Comparison of ENCODE assay signal across 10 mouse cellular contexts in genomic region chr7:37290018-37290417, GRCm38 (mm10).
DNase-seq lines count a peak whose midpoint lies in the region; ATAC-seq and TF ChIP-seq lines count a peak whose summit lies in the region.
"Had no signal": no experiment of that assay in that cellular context is flagged by ENCODE, and none has a peak within 500 bp of the region (broad histone marks: within the 10 kb centered on the region; RNA-seq: fewer than 3 reads in every experiment).

No protein-coding gene starts in this region.

- no peaks in the 10 kb centered on the region for H3K27me3 ChIP-seq in embryonic facial prominence, embryonic 14.5 days (replicated peaks; ENCODE audit: control insufficient read depth, insufficient read depth, low read length)
- H3K27me3 ChIP-seq in hindbrain, embryonic 10.5 days (ENCODE audit: insufficient read depth, poor library complexity, severe bottlenecking): peaks cover 7% of the 10 kb centered on the region; the same call in 1 of the 2 replicates
- H3K27me3 ChIP-seq in liver, postnatal 0 days (ENCODE audit: insufficient read depth, low read length): no peaks in the 10 kb centered on the region

- H3K4me1 ChIP-seq in embryonic facial prominence, embryonic 14.5 days (ENCODE audit: control insufficient read depth, insufficient read depth, low read length): peaks cover 26% of the 10 kb centered on the region
- peaks cover 22% of the 10 kb centered on the region for H3K4me1 ChIP-seq in hindbrain, embryonic 10.5 days (replicated peaks)
- no peaks in the 10 kb centered on the region for H3K4me1 ChIP-seq in liver, postnatal 0 days (ENCODE audit: insufficient read depth)

- H3K27ac ChIP-seq in embryonic facial prominence, embryonic 14.5 days (replicated peaks; ENCODE audit: low read depth, low read length): no peak overlapping the region
- H3K27ac ChIP-seq in hindbrain, embryonic 10.5 days: peak overlapping the region; percentile 69; the same call in 1 of the 2 replicates
- no peak overlapping the region for H3K27ac ChIP-seq in liver, postnatal 0 days (ENCODE audit: low read depth)
- H3K27ac ChIP-seq: liver, embryonic 14.5 days had no signal

- no peak for TF ChIP-seq CTCF in liver, postnatal 0 days (IDR thresholded peaks at IDR 0.05; ENCODE audit: low read depth)

- TF ChIP-seq EP300 in liver, postnatal 0 days (IDR thresholded peaks at IDR 0.05; ENCODE audit: low read depth): no peak

- peak; percentile 35 for DNase-seq in embryo, embryonic 10.5 days (ENCODE audit: low spot score)
- no peak for DNase-seq in embryo, embryonic 10 days (ENCODE audit: low spot score)
- DNase-seq in embryonic facial prominence, embryonic 14.5 days (ENCODE audit: low spot score): peak; percentile 77
- DNase-seq in hindbrain, embryonic 10.5 days (ENCODE audit: low spot score): no peak
- peak; percentile 27 for DNase-seq in mesoderm, embryonic 11.5 days (ENCODE audit: low read depth, low spot score)
- DNase-seq in liver, postnatal 0 days: no peak
- no peak for DNase-seq in ovary, postnatal 10 days (ENCODE audit: low spot score)
- DNase-seq: right cerebral cortex, postnatal 4 days had no signal

- H3K4me2 ChIP-seq in embryonic facial prominence, embryonic 14.5 days (ENCODE audit: low read depth, low read length): no peak overlapping the region; the same call in 1 of the 2 replicates
- H3K4me2 ChIP-seq in liver, postnatal 0 days (ENCODE audit: low read depth, low read length): no peak overlapping the region

- H3K4me3 ChIP-seq in embryonic facial prominence, embryonic 14.5 days (ENCODE audit: low read depth, low read length): no peak overlapping the region
- H3K4me3 ChIP-seq in hindbrain, embryonic 10.5 days: peak overlapping the region; percentile 36
- no peak overlapping the region for H3K4me3 ChIP-seq in liver, postnatal 0 days (ENCODE audit: low read depth, low read length)

- ATAC-seq in embryonic facial prominence, embryonic 14.5 days (ENCODE audit: low read depth): peak; percentile 77
- ATAC-seq in granulocyte monocyte progenitor cell, adult 5-6 weeks (replicated peaks; ENCODE audit: poor library complexity, severe bottlenecking): no peak
- ATAC-seq in liver, postnatal 0 days: no peak

- no peaks in the 10 kb centered on the region for H3K9me3 ChIP-seq in embryonic facial prominence, embryonic 14.5 days (ENCODE audit: control insufficient read depth, low read length)
- H3K9me3 ChIP-seq in hindbrain, embryonic 10.5 days: no peaks in the 10 kb centered on the region
- H3K9me3 ChIP-seq in liver, postnatal 0 days (ENCODE audit: low read length): no peaks in the 10 kb centered on the region

- WGBS in embryonic facial prominence, embryonic 14.5 days: 31% methylated on average over 5 of the region's 5 CpGs
- WGBS in hindbrain, embryonic 10.5 days: 22% methylated on average over 5 of the region's 5 CpGs
- WGBS in liver, postnatal 0 days (ENCODE audit: insufficient replicate concordance): 45% methylated on average over 5 of the region's 5 CpGs

- no peaks in the 10 kb centered on the region for H3K36me3 ChIP-seq in embryonic facial prominence, embryonic 14.5 days (ENCODE audit: control insufficient read depth, insufficient read depth, low read length)
- no peaks in the 10 kb centered on the region for H3K36me3 ChIP-seq in hindbrain, embryonic 10.5 days
- no peaks in the 10 kb centered on the region for H3K36me3 ChIP-seq in liver, postnatal 0 days (replicated peaks; ENCODE audit: insufficient read depth, low read length)

- no peak overlapping the region for H3K9ac ChIP-seq in embryonic facial prominence, embryonic 14.5 days (ENCODE audit: low read depth, low read length)
- H3K9ac ChIP-seq in liver, postnatal 0 days (replicated peaks): no peak overlapping the region
- H3K9ac ChIP-seq: liver, embryonic 14.5 days had no signal

Comparison
In these comparisons a context has a peak if more than half of its experiments do, and no peak if none do; other contexts are left out.
1. DNase-seq: peak in embryo, embryonic 10.5 days (single experiment), embryonic facial prominence, embryonic 14.5 days (single experiment) and mesoderm, embryonic 11.5 days (single experiment); none in embryo, embryonic 10 days (single experiment), hindbrain, embryonic 10.5 days (single experiment), liver, postnatal 0 days (single experiment) and ovary, postnatal 10 days (single experiment).